Mouse (Mus musculus) Patski (cell line): ENCODE measurements around the gene Cd151. TPM values are rescaled to one million over a fixed set of nuclear protein-coding genes. Genes with fewer than 3 reads are reported as not detected.

Source experiments
- ATAC-seq: fragments of 100-300 bp; one replicate; pipeline ENCODE4 v1.8.0; 2021
- CTCF ChIA-PET: fragments of 350-600 bp; sonication (Branson Sonifier 250); formaldehyde crosslinking; loops from one replicate; lab custom pipeline; 2022; ENCODE audit warnings: inconsistent platforms; lab: Charles Lee
- POLR2A ChIA-PET: fragments of 350-600 bp; sonication (Branson Sonifier 250); formaldehyde crosslinking; loops from one replicate; lab custom pipeline; 2022; ENCODE audit warnings: antibody characterized with exemption, inconsistent platforms; lab: Charles Lee
- DNase-seq: peaks from one replicate; pipeline ENCODE4 v3.0.0-alpha.2; 2011; ENCODE audit warnings: low read depth, low spot score
- H3K27me3 ChIP-seq: fragments of 371-371 bp; one replicate; pipeline ENCODE4 v1.5.1; 2021
- CTCF ChIP-seq: fragments of 100-300 bp; IDR thresholded peaks from one replicate; pipeline ENCODE4 v1.5.1; 2021
- in situ Hi-C: fragments of 300-500 bp; cut with MboI; formaldehyde crosslinking; loops from 3 replicates; pipeline ENCODE4 v1.11.1; 2018; ENCODE audit warnings: low pct_unique_long_range_greater_than_20kb, mixed read lengths
- polyA plus RNA-seq: library from polyadenylated mRNA; unstranded; gene quantifications from one replicate; pipeline ENCODE4 v1.2.3, GENCODE M21; 2021

Gene Cd151
- polyA plus RNA-seq, 1 experiment from 2014 or later, result 551 TPM

DNA sequence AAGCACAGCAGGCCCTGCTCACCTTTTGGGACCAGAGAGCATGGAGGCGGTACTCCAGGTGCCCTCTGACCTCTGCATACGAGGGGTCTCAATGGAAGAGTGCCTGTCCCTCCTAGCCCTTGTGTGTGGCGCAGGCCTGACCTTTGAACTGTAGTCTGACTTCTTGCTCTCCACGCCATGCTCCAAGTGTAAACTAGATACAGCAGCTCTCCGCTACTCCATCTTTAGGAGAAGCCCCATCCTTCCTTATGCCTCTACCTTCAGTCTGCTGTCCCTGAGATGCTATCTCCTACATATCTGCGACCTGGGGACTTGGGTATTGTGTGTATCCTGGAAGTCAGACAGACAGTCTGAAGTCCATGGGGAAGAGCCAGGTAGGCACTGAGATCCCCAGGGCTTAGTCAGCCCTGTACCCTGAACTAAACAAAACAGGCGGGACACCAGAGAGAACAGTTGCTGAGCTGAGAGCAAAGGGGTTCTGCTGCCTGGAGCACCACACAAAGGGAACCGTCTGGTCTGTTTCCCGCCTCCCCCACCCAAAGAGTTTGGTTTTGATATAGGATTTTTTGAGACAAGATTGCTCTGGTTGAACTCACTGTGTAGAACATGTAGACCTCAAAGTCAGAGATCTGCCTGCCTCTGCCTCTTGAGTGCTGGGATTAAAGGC, 31.2 kb upstream of the Cd151 start:
- in situ Hi-C loops, result no loop called here
- no peak for TF ChIP-seq CTCF
- POLR2A ChIA-PET, result interaction anchor here (0.6 to 1.4 kb wide), 4 partner anchors 8 to 28 kb away, joined by 3 to 4 read pairs (median 4); partner anchors contain the start of gene Gatd1
- CTCF ChIA-PET, result interaction anchor here (1.3 kb wide), 1 partner anchor 18 kb away, joined by 3 read pairs; no protein-coding TSS in a partner anchor
- no peak for DNase-seq
- no peaks in the 10 kb centered on the region for H3K27me3 ChIP-seq
- ATAC-seq, result no peak

DNA sequence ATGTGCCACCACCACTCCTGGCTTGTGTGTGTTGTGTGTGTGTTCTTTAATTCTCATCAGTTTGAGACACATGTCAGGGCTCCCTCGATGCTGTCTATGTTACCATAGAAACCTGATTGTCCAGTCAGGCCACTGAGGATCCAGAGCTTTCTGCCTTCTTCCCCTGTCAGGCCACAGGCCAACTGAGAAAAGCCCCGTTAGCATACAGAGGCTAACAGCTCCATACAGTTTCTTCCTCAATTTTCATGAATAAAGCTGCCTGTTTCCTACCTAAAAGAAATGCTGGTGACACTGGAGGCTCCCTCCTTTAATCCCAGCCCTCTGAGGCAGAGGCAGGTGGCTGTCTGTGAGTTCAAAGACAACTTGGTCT, 30.7 kb upstream of the Cd151 start:
- in situ Hi-C loops, result no loop called here
- ATAC-seq, result no peak
- POLR2A ChIA-PET, result interaction anchor here (0.6 to 1.4 kb wide), 4 partner anchors 8 to 28 kb away, joined by 3 to 4 read pairs (median 4); partner anchors contain the start of gene Gatd1
- H3K27me3 ChIP-seq, result no peaks in the 10 kb centered on the region
- DNase-seq, result no peak
- CTCF ChIA-PET, result interaction anchor here (0.8 to 1.3 kb wide), 2 partner anchors 10 to 17 kb away, joined by 3 read pairs; no protein-coding TSS in a partner anchor
- no peak for TF ChIP-seq CTCF

DNA sequence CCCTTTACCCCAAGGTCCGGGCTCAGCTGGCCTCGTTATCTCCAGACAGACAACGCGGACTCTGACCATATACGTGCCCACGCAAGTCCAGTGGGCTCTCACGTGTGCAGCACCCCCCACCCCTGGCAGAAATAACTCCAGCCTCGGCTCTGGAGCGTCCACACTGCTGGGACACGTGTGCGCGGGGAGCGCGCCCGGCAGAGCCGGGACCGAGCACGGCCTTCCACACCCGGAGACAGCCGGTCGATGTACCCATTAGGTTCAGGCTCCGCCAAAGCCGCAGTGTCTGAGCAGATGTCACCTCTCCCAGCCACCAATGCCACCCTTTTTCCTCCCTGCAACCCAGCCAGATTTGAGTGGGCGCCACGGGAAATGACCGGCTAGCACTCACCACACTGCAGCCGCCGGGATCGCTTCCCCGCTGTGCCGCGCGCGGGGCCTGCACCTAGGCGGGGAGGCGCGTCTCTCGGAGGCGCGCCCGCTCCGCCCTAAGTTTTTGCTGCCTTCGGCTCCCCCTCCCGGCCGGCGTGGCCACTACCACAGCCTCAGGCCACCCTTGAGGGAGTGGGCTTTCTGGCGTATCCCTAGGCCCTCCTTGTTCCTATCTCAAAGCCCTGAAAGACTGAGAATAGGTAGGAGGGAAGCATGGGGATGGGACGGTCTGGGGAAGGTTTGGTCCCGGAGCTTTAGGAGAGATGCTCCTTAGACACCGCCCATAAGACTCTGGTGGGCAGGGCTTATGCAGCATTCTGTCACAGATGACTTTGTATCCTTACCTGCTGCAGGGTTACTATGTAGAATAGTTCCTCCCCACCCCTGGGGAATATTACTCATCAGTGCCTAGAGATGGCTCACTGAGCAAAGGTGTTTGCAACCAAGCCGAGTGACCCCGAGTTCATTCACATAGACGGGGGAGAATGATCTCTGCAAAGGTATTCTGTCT, 29.7 kb upstream of the Cd151 start, which contains the start of gene Slc25a22:
Slc25a22 (minus strand) TSS at position 715 of the 943 bp plus-strand sequence.
- CTCF ChIA-PET, result interaction anchor here (0.8 to 2.4 kb wide), 8 partner anchors 11 to 87 kb away, joined by 3 to 10 read pairs (median 4); partner anchors contain the start of gene Gatd1
- in situ Hi-C loops, result no loop called here
- ATAC-seq (peak; percentile 75), DNase-seq (no peak)
- no peak for TF ChIP-seq CTCF
- POLR2A ChIA-PET, result interaction anchor here (0.8 to 1.2 kb wide), 5 partner anchors 16 to 29 kb away, joined by 3 to 4 read pairs (median 4); no protein-coding TSS in a partner anchor
- H3K27me3 ChIP-seq, result no peaks in the 10 kb centered on the region

DNA sequence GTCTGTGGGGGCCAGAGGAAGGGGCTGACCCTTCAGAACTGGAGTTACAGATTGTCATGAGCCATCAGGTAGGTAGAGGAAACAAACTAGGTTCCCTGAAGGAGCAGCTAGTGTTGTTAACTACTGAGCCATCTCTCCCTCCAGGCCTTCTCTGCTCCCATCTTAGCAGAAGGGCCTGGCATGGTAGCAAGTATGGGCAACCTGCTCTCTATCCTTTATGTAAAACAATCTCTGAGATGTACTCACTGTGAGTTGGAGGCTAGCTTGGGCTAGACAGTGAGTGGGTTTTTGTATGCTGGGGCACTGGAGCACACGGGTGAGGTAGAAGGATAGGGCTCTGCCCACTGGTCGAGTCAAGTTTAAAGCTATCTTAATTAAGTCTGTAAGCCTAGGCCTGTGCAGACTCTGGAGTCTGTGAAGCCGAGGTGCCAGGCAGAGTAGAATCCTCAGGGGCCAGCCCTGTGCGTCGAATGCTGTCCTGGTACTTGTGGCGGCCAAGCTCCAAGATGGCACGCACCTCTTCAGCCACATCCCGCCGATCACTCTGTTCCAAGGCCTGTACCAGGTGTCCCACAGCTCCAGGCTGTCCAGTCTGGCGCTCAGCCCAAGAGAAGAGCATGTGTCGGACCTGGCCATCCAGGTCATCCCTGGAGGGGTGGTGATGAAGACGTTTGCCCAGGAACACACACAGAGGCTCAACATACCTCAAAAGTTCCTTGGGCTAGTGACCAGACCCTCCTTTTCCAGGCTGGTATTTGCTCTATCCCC, 28.8 kb upstream of the Cd151 start:
- CTCF ChIA-PET, result interaction anchor here (0.9 to 2.7 kb wide), 8 partner anchors 17 to 86 kb away, joined by 3 to 13 read pairs (median 4); partner anchors contain the start of gene Gatd1

DNA sequence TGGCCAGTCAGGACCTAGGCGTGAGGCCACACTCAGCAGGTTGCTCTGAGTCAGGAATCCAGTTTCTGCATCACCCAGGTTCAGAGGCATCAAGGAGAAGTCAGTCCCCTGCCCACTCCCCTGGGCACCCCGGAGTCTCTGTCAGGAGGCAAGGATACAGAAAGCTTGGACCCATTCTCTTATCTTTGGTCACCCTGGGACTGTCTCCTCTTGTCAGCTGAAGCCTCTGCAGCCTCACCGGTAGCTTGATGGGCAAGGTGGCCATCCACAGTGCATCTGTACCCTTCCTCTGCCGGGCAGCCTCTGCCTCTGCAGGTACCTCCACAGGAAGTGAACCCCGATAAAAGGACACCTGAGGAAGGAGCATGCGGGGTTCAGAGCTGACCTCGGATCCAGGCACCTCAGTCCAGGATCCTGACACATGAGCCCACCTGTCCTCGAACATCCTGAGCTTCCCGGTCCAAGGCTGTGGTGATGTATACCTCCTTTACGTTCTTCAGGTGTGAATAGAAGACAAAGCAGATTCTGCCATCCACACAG, 28.0 kb upstream of the Cd151 start:
- ChIA-PET CTCF (interaction anchor here (0.9 to 2.7 kb wide), 4 partner anchors 11 to 39 kb away, joined by 3 to 13 read pairs (median 8); no protein-coding TSS in a partner anchor), POLR2A (interaction anchor here (0.6 to 1.1 kb wide), 3 partner anchors 14 to 193 kb away, joined by 4 to 5 read pairs (median 4); no protein-coding TSS in a partner anchor)
- DNase-seq, result no peak
- no peak for ATAC-seq
- H3K27me3 ChIP-seq, result no peaks in the 10 kb centered on the region
- in situ Hi-C loops, result no loop called here
- TF ChIP-seq CTCF, result no peak

More for the DNA sequence above, 28.8 kb upstream of the Cd151 start:
- no peak for TF ChIP-seq CTCF
- H3K27me3 ChIP-seq, result no peaks in the 10 kb centered on the region
- DNase-seq (no peak), ATAC-seq (no peak)
- in situ Hi-C loops, result no loop called here
- POLR2A ChIA-PET, result interaction anchor here (0.8 to 1.2 kb wide), 5 partner anchors 15 to 29 kb away, joined by 3 to 5 read pairs (median 4); no protein-coding TSS in a partner anchor

DNA sequence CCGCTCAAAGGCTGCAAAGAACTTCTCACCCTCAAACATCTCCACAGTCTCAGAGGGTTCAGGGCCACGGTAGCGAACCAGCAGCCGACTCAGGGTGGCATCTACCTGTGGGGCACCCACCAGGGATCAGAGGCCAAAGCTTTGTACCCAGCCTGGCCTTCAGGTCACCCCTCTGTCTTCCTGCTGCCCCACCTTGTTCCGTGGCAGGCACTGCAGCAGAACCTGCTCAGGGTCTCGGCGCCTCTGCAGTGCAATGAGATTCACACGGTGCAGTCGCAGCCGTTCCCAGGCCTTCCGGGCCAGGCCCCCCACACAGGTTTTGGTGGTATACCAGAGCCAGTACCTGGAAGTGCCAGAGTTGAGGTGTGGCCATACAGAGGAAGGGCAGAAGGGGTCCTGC, 27.4 kb upstream of the Cd151 start:
- H3K27me3 ChIP-seq, result no peaks in the 10 kb centered on the region
- in situ Hi-C loops, result no loop called here
- TF ChIP-seq CTCF, result no peak
- CTCF ChIA-PET, result interaction anchor here (1.5 to 2.7 kb wide), 4 partner anchors 12 to 100 kb away, joined by 4 to 13 read pairs (median 8); no protein-coding TSS in a partner anchor
- DNase-seq, result no peak
- ATAC-seq, result no peak
- POLR2A ChIA-PET, result interaction anchor here (0.6 to 1.1 kb wide), 2 partner anchors 27 to 193 kb away, joined by 3 to 4 read pairs; no protein-coding TSS in a partner anchor

DNA sequence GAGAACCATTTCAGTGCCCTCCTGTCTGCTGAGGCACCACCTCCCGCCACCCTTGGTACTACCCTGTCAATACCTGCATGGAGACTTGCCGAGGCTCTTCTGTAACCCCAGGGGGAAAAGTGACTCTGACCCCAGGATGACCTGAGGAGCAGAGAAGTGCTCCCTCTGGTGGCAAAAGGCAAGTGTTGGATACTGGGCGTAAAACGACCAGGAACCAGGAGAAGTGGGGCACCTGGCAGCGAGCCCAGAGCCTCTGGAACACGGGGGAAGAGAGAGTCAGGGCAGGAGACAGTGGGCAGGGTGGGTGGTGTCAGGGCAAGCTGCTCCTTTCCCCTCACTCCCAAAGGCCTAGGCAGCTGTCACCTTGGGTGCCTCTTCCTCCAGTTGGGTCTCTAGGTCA, 26.6 kb upstream of the Cd151 start:
- no peak for ATAC-seq
- in situ Hi-C loops, result no loop called here
- TF ChIP-seq CTCF, result no peak
- ChIA-PET CTCF (interaction anchor here (1.1 to 2.7 kb wide), 5 partner anchors 13 to 101 kb away, joined by 3 to 13 read pairs (median 7); no protein-coding TSS in a partner anchor), POLR2A (interaction anchor here (1.1 kb wide), 1 partner anchor 26 kb away, joined by 3 read pairs; no protein-coding TSS in a partner anchor)
- H3K27me3 ChIP-seq, result no peaks in the 10 kb centered on the region
- DNase-seq, result no peak

DNA sequence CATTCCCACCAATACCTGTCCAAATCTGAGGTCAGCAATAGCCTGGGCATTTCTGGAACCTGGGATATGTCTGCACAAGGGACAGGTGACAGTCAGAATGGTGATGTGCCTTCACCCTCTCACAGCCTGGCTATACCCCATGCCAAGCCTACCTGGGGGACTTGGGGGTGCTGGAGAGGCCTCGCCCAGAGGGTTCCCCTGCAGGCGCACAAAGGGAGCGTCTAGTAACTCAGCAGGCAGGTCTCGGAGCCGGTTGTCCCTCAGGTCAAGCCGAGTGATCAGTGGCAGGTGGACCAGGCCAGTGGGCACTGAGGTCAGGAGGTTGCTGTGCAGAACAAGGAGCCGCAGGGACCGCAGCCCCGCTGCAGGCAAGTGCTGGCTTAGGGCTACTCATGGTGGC, 25.7 kb upstream of the Cd151 start:
- CTCF ChIA-PET, result interaction anchor here (1.1 to 2.7 kb wide), 5 partner anchors 29 to 102 kb away, joined by 3 to 13 read pairs (median 7); partner anchors contain the start of gene Gatd1
- POLR2A ChIA-PET, result no interaction called here
- TF ChIP-seq CTCF, result no peak
- ATAC-seq, result no peak
- H3K27me3 ChIP-seq, result no peaks in the 10 kb centered on the region
- DNase-seq, result no peak
- in situ Hi-C loops, result no loop called here

DNA sequence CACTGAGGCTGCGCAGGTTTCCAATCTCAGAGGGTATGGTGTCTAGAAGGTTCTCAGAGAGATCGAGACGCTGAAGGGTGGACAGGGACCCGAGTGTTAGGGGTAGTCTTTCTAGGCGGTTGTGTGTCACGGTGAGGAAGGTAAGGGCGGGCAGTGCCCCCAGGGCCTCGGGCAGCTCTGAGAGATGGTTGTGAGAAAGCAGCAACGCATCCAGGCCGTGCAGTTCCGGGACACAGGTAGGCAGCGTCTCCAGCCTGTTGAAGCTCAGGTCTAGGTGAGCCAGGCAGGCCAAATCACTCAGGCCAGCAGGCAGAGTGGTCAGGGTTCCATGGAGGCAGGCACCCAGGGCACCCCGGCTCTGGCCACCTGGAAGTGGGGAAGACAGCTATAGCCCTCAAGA, 25.0 kb upstream of the Cd151 start:
- no peak for TF ChIP-seq CTCF
- ChIA-PET CTCF (interaction anchor here (1.2 to 2.1 kb wide), 4 partner anchors 13 to 100 kb away, joined by 3 to 11 read pairs (median 5); partner anchors contain the start of genes Cend1 and Gatd1), POLR2A (interaction anchor here (1.1 to 1.4 kb wide), 2 partner anchors 34 to 35 kb away, joined by 3 read pairs; no protein-coding TSS in a partner anchor)
- in situ Hi-C loops, result no loop called here
- ATAC-seq, result no peak
- no peak for DNase-seq
- H3K27me3 ChIP-seq, result no peaks in the 10 kb centered on the region
